Mouse (Mus musculus) Muller cell, postnatal 12 days (primary cell): ENCODE results near the gene Rabgap1.
A peak's percentile ranks its signal among the peaks of the same experiment; 100 is the strongest.
"Not testable (repeated sequence)": the region's sequence is repeated elsewhere in the genome, so short reads cannot be mapped to it uniquely, and the experiment has no call there.

Source experiments
- DNase-seq: peaks from one replicate; pipeline ENCODE4 v3.0.0-alpha.2; 2015; ENCODE audit errors: inconsistent ontology term

Gene Rabgap1

DNA sequence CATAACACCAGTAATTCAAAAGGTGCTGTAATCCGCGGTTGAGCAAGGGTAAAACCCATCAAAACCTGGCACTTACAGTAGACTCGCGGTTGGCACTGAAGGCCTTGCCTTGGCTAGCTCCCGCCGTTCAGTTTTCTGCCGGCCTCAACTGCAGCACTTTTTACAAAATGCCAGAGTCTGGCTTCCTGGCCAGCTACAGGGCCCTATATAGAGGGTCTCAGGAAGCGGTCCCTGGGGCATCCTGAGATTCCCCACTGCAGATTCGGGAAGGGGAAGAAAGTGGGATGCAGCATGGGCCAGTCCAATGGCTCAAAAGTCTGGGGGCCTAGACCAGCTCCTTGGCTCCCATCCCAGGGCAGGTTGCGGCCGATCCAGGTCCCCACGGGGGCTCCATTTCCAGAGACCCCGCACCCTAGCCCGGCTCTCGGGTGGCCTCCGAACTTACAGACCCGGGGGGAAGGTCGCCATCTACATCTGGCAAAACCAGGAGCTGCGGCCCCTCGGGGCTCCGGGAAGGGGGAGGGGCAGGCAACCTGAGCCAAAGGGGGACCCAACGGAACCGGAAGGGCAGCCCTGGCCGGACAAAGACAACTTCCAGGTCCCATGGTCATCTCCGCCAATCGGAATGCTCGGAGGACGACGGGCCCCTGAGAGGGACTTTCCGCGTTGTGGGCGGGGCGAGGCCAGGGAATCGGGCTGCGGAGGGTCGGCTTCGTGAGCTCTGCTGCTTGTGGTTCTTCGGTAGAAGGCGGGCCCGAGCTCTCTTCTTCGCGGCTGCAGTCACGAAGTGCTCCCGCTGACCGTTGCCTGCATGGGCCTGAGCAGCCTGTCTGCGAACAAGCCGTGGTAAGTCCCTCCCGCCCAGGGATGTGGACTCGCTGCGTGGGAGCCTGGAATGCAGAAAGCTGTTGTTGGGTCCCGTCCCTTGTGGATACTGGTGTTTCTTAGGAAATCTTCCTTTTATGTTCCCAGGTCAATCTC lies at the start of gene Rabgap1, which contains the start of the genes Zbtb26 and Zbtb6:
Gene Rabgap1, plus strand, starts transcription at position 669 of the 981 bp plus-strand sequence.
Gene Zbtb26, minus strand, starts transcription at position 525 of the 981 bp plus-strand sequence.
Gene Zbtb6, minus strand, starts transcription at position 561 of the 981 bp plus-strand sequence.
- DNase-seq = peak; percentile 98

GRCm38 (mm10) chr2:37395539-37395938 lies 47.5 kb upstream of the Rabgap1 start:
- DNase-seq = peak; percentile 6

- no peak for DNase-seq
Observed at GRCm38 (mm10) chr2:37421903-37422302, 21.2 kb upstream of the Rabgap1 start.

DNA sequence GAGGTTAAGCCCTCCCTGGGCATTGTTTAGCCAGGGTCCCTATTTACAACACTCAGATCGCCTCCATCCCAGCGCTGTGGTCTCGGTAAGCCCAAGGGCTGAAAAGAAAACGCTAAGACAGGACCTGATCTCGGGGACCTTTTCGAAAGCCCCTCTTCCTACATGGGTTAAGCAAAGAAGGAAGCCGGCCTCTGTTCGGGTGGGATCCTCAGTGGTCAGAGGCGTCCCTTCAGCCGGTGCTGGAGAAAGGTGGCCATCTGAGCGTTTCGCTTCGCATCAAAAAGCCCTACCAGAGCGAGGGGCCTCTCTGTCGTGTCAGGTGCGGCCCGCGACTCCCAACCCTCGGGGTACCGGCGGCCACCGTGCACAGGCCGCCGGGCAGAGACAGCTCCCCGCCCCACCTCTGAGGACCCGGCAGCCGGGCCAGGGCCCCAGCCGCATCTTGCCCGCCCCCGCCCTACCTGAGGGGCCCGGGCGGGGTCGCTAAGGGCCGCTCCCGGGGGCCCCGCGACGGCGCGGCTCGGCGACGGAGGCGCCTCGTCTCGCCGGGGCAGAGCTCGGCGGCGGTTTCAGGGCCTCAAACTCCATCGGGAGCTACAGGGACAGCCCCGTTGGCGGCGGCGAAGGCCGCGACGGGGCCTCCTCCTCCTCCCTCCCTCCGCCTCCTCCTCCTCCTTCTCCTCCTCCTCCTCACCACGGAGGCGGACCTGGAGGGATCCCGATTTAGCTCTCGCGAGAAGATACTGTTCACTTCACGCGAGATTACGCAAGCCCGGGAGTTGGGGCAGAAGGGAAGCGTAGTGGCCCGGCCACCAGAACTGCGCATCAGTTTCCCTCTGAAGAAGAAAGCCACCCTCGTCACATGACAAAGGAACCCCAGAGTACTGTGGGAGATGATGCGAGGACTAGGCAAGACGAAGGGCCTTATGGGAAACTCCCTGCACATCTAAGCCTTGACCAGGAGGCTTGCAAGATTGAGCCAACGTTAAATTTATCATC lies 20.5 kb upstream of the Rabgap1 start, which contains the start of gene Rc3h2:
Gene Rc3h2, minus strand, starts transcription at position 598 of the 999 bp plus-strand sequence.
- DNase-seq = peak; percentile 98

DNA sequence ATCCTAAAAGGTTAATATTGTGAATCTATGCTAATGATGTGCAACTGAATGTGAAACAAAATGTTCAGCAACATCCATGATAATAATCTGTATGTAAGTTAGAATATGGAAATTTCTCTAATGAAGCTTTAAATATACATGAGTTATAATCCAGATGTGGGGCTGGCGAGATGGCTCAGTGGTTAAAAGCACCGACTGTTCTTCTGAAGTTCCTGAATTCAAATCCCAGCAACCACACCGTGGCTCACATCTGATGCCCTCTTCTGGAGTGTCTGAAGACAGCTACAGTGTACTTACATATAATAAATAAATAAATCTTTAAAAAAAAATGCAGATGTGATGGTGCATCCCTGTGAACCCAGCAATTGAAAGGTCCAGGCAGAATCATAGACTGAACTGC lies 19.4 kb upstream of the Rabgap1 start:
- DNase-seq = no peak

DNA sequence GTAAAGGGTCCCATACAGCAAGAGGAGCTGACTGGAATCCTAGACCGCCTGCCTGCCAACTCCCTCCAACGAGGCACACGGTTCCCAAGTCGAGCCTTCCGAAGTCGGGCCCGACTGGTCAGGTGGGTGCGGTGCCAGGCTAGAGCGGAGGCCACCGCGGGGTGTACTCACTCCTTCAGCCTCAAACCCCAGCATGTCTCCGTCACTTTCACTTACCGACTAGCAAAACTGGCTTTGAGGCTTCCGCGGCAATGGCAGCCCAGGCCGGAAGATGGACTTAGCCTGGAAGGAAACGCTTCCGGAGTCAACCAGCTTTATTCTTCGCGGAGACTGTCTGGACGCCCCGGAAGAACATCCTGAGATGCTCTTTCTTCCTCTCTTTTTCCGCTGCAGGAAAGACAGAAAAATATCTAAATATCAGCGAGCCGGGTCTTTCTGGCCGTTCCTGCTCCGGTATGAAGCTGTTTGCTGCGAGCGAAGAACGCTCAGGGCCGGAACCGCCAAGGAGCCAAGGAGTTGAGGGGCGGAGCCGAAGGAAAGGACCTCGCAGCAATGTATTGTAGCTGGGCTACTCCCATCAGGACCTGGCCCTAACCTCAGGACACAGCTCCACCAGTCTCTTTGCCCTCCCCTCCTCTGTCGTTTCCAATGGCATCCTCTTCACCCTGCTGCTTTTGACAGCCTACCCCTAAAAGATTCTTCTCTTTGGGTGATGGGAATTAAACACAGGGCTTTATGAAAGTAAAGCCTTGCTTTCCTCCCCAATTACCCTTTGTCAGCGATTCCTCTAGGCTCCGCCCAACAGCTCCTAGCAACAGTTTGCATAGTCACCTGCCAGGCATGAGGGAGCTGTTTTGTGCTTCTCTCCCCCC lies 12.2 kb upstream of the Rabgap1 start:
- peak; percentile 86 for DNase-seq

DNA sequence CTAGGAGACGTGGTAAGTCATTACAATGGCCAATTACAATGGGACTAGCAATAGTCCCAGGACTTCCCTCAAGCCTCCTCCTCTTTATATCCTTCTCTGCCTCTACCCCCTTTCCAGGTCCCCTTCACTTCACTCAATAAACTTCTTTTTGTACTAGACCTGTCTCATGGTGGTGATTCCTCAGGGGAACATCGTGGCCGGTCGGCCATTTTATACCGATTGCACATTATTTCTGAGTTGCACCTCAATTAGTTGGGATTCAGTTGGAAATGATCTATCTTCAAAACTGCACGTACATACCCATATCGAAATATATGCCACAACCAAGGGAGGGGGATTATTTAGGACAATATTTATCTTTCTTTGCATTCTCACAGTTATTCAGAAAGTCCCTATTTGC lies 11.5 kb upstream of the Rabgap1 start:
- DNase-seq = no peak

- DNase-seq = peak; percentile 97
Observed at GRCm38 (mm10) chr2:37451667-37452375, 8.7 kb downstream of the Rabgap1 start.

GRCm38 (mm10) chr2:37452376-37452760 lies 9.3 kb downstream of the Rabgap1 start:
- no peak for DNase-seq

GRCm38 (mm10) chr2:37460707-37461106 lies 17.6 kb downstream of the Rabgap1 start:
- no peak for DNase-seq

DNA sequence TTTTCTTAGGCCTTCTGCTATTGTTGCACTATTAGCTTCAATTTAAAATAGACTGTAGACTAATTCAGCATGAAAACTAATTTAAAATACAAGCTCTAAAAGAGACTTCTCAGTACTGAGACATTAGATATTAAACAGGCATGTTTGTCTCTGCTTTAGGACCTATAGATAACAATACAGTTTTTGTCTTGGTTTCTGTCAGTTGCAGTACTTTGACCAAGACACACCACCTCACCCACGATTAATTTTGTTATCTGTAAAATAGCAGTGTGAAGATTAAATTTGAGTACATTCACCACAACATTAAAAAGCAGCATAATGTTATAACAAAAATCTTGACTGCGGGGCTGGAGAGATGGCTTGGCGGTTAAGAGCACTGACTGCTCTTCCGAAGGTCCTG lies 23.2 kb downstream of the Rabgap1 start:
- no peak for DNase-seq

GRCm38 (mm10) chr2:37479559-37479958 lies 36.5 kb downstream of the Rabgap1 start:
- no peak for DNase-seq

- no peak for DNase-seq
Observed at GRCm38 (mm10) chr2:37480039-37480438, 37.0 kb downstream of the Rabgap1 start.

- no peak for DNase-seq
Observed at GRCm38 (mm10) chr2:37484165-37484564, 41.1 kb downstream of the Rabgap1 start.

DNA sequence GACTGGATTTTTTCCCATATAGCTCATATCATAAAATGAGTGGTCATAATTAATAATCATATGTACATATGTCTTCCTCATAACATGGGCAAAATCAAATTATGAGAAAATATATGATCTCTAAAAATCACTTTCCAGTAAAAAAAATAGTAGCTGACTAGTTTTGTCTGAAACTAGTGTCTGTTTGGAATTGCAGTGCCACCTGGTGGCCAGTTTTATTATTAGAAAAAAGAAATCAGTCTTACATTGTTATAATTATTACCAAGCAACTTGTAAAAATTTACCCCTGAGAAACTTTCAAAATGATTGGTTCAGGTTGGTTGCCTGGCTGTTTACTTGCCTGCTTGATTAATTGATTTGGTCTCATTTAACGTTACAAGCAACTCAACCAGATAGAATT lies 42.3 kb downstream of the Rabgap1 start:
- DNase-seq = peak; percentile 14

DNA sequence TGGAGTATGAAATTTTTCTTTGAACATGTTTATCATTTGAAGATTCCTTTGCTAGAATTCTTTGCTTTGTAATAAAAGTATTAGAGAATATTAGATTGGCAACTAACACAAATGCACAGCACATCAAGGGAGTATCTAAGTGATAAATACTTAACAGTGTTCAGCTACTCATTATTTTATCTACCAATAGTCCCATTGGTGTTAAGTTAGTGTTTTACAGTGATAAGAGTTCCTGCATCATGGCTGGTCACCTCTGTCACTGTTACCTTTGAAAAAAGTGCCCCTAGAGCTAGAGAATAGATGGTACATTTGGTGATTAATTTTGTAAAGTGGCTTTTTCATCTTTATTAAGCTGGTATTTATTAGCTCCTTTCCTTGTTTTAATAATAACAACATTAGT lies 43.3 kb downstream of the Rabgap1 start:
- DNase-seq = no peak

- peak; percentile 82 for DNase-seq
Observed at GRCm38 (mm10) chr2:37488956-37489355, 45.9 kb downstream of the Rabgap1 start.

- DNase-seq = no peak
Observed at GRCm38 (mm10) chr2:37497321-37497720, 54.2 kb downstream of the Rabgap1 start.

DNA sequence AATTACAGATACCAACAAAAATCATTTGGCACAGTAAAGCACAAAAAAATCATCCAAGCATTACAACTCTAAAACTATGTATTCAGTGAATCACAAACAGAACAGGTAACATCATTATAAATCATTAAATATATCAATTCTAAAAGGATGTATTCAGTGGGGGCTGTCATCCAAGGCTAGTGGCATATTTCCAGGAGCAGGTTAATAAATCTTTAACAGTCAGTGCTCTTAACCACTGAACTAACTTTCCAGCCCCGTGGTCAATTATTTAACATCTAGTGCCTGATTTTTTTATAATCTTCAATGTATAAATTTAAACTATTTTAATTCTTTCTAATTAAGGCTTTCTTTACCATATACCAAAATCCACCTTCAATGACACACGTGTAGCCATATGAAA lies 62.8 kb downstream of the Rabgap1 start:
- DNase-seq = not testable (repeated sequence)
